8 mouse cellular contexts compared by ENCODE assay signal in the genomic region with DNA sequence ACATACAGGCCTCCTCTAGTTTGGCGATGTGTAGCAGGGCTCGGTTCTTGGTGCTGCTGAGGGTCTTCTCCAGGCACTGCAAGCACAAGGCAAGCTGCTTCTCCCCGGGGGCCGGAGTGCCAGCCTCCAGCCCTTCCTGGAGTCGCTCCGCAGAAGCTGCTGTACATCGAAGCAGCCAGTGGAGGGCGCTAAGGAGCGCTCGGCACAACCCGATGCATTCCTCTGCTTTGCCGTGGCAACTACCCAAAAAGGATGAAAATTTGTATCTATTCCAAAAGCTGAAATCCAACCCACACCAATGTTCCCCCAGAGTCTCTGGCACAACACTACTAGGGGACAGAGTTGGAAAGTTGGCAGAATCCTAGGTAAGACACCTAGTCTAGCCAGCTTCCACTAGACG. TPM values are rescaled to one million over a fixed set of nuclear protein-coding genes. Genes with fewer than 3 reads are reported as not detected.
DNase-seq lines count a peak whose midpoint lies in the region; ATAC-seq and TF ChIP-seq lines count a peak whose summit lies in the region.

No protein-coding gene starts in this region.

- H3K4me3 ChIP-seq in G1E (ENCODE audit: low read depth, low read length): 0 out of 2 replicates have a peak overlapping the region, but pooled peaks have one; percentile 47
- no peak overlapping the region for H3K4me3 ChIP-seq in limb, embryonic 13.5 days
- H3K4me3 ChIP-seq in neural tube, embryonic 11.5 days (ENCODE audit: low read depth, low read length): no peak overlapping the region

- peak; percentile 45 for DNase-seq in 3134 (ENCODE audit: extremely low read depth, insufficient read length, low spot score)
- DNase-seq in G1E (ENCODE audit: low spot score): peak; percentile 45
- peak; percentile 87 for DNase-seq in cerebellum, adult 9-11 months
- peak; percentile 74 to 94 for DNase-seq in frontal cortex, adult 2 months (ENCODE audit: extremely low spot score in 1 of 2, low spot score in 1 of 2)
- DNase-seq in kidney, adult 9 months: peak; percentile 72
- peak; percentile 75 for DNase-seq in neural tube, embryonic 11.5 days (ENCODE audit: low spot score)
- peak; percentile 73 for DNase-seq in urinary bladder, postnatal 14 days (ENCODE audit: low spot score)

- TF ChIP-seq CTCF in G1E (IDR thresholded peaks at IDR 0.05; ENCODE audit: low read depth, low read length): peak; percentile 84

- H3K27me3 ChIP-seq in G1E (ENCODE audit: insufficient read depth, low read length): no peaks in the 10 kb centered on the region
- H3K27me3 ChIP-seq in limb, embryonic 13.5 days: no peaks in the 10 kb centered on the region
- H3K27me3 ChIP-seq in neural tube, embryonic 11.5 days (ENCODE audit: control insufficient read depth, insufficient read depth, low read length): no peaks in the 10 kb centered on the region

- H3K9me3 ChIP-seq in G1E (replicated peaks): no peaks in the 10 kb centered on the region
- H3K9me3 ChIP-seq in limb, embryonic 13.5 days: no peaks in the 10 kb centered on the region
- no peaks in the 10 kb centered on the region for H3K9me3 ChIP-seq in neural tube, embryonic 11.5 days (ENCODE audit: control insufficient read depth, low read length)

- H3K4me1 ChIP-seq in G1E (ENCODE audit: insufficient read depth, low read depth, low read length): peaks cover 44% of the 10 kb centered on the region
- peaks cover 20% of the 10 kb centered on the region for H3K4me1 ChIP-seq in limb, embryonic 13.5 days
- no peaks in the 10 kb centered on the region for H3K4me1 ChIP-seq in neural tube, embryonic 11.5 days (ENCODE audit: control insufficient read depth, insufficient read depth, low read length)

- H3K9ac ChIP-seq in limb, embryonic 13.5 days: peak overlapping the region; percentile 6; the same call in 1 of the 2 replicates
- no peak overlapping the region for H3K9ac ChIP-seq in neural tube, embryonic 11.5 days (ENCODE audit: low read length)

- no peak for ATAC-seq in G1E (ENCODE audit: extremely low read depth, insufficient number of reproducible peaks, low FRiP score, poor library complexity, severe bottlenecking)
- no peak for ATAC-seq in limb, embryonic 13.5 days (ENCODE audit: low FRiP score, low read depth)
- ATAC-seq in neural tube, embryonic 11.5 days (ENCODE audit: insufficient read depth, low FRiP score, low TSS enrichment): no peak

- H3K27ac ChIP-seq in limb, embryonic 13.5 days: peak overlapping the region; percentile 28; the same call in 1 of the 2 replicates
- H3K27ac ChIP-seq in neural tube, embryonic 11.5 days (ENCODE audit: low read depth, low read length): no peak overlapping the region

- 19% methylated on average over 13 of the region's 13 CpGs for WGBS in limb, embryonic 13.5 days
- 20% methylated on average over 13 of the region's 13 CpGs for WGBS in neural tube, embryonic 11.5 days

- peaks cover 93% of the 10 kb centered on the region for H3K36me3 ChIP-seq in G1E (replicated peaks)
- peaks cover 56% of the 10 kb centered on the region for H3K36me3 ChIP-seq in limb, embryonic 13.5 days
- peaks cover 13% of the 10 kb centered on the region for H3K36me3 ChIP-seq in neural tube, embryonic 11.5 days (ENCODE audit: control insufficient read depth, insufficient read depth, low read length)

- no peak overlapping the region for H3K4me2 ChIP-seq in limb, embryonic 13.5 days (replicated peaks)
- no peak overlapping the region for H3K4me2 ChIP-seq in neural tube, embryonic 11.5 days (ENCODE audit: low read depth)

RNA-seq across cellular contexts. Expression of a gene that starts 11.3 kb away (rescaled TPM):
- 55.8 and 95.6 TPM in 2 replicates for total RNA-seq in G1E (2014; fragmentation: Nextera tagmentation)
- 37.8 and 39.7 TPM in 2 replicates for total RNA-seq in G1E (2017)
- polyA plus RNA-seq in G1E (2012): 83.8 and 109 TPM in 2 replicates
- polyA plus RNA-seq in frontal cortex, adult 2 months (2012; rRNA removed): 137 and 157 TPM in 2 replicates
- polyA plus RNA-seq in limb, embryonic 13.5 days (2015; fragmentation: Nextera tagmentation; extraction: Ambion mirVana): 56.0 and 61.0 TPM in 2 replicates
- 67.6 and 74.5 TPM in 2 replicates for polyA plus RNA-seq in neural tube, embryonic 11.5 days (2014; fragmentation: Nextera tagmentation; extraction: Ambion mirVana)

RNA-seq across cellular contexts. Expression of a gene that starts 16.8 kb away (rescaled TPM):
- total RNA-seq in G1E (2014; fragmentation: Nextera tagmentation): not detected in 2 replicates
- total RNA-seq in G1E (2017): 0.27 TPM in 1 of 2 replicates, not detected in the other
- not detected in 2 replicates for polyA plus RNA-seq in G1E (2012)
- not detected in 2 replicates for polyA plus RNA-seq in frontal cortex, adult 2 months (2012; rRNA removed)
- polyA plus RNA-seq in limb, embryonic 13.5 days (2015; fragmentation: Nextera tagmentation; extraction: Ambion mirVana): not detected in 2 replicates
- not detected in 2 replicates for polyA plus RNA-seq in neural tube, embryonic 11.5 days (2014; fragmentation: Nextera tagmentation; extraction: Ambion mirVana)

RNA-seq across cellular contexts. Expression of a gene that starts 22.5 kb away (rescaled TPM):
- 58.0 and 68.0 TPM in 2 replicates for total RNA-seq in G1E (2014; fragmentation: Nextera tagmentation)
- total RNA-seq in G1E (2017): 20.1 and 20.3 TPM in 2 replicates
- 32.3 and 33.1 TPM in 2 replicates for polyA plus RNA-seq in G1E (2012)
- 770 and 851 TPM in 2 replicates for polyA plus RNA-seq in frontal cortex, adult 2 months (2012; rRNA removed)
- polyA plus RNA-seq in limb, embryonic 13.5 days (2015; fragmentation: Nextera tagmentation; extraction: Ambion mirVana): 34.1 and 34.3 TPM in 2 replicates
- 32.0 and 34.7 TPM in 2 replicates for polyA plus RNA-seq in neural tube, embryonic 11.5 days (2014; fragmentation: Nextera tagmentation; extraction: Ambion mirVana)

RNA-seq across cellular contexts. Expression of a gene that starts 35.5 kb away (rescaled TPM):
- 69.2 and 71.4 TPM in 2 replicates for total RNA-seq in G1E (2014; fragmentation: Nextera tagmentation)
- 75.6 and 76.1 TPM in 2 replicates for total RNA-seq in G1E (2017)
- 204 and 206 TPM in 2 replicates for polyA plus RNA-seq in G1E (2012)
- 166 and 177 TPM in 2 replicates for polyA plus RNA-seq in frontal cortex, adult 2 months (2012; rRNA removed)
- polyA plus RNA-seq in limb, embryonic 13.5 days (2015; fragmentation: Nextera tagmentation; extraction: Ambion mirVana): 210 and 212 TPM in 2 replicates
- polyA plus RNA-seq in neural tube, embryonic 11.5 days (2014; fragmentation: Nextera tagmentation; extraction: Ambion mirVana): 172 TPM in 2 replicates

RNA-seq across cellular contexts. Expression of a gene that starts 53.8 kb away (rescaled TPM):
- total RNA-seq in G1E (2014; fragmentation: Nextera tagmentation) (not detected in 2 replicates), G1E (2017) (not detected in 2 replicates)
- polyA plus RNA-seq in G1E (2012): 0.03 TPM in 1 of 2 replicates, not detected in the other
- 0.15 and 0.16 TPM in 2 replicates for polyA plus RNA-seq in frontal cortex, adult 2 months (2012; rRNA removed)
- polyA plus RNA-seq in limb, embryonic 13.5 days (2015; fragmentation: Nextera tagmentation; extraction: Ambion mirVana): 0.10 and 0.13 TPM in 2 replicates
- polyA plus RNA-seq in neural tube, embryonic 11.5 days (2014; fragmentation: Nextera tagmentation; extraction: Ambion mirVana): not detected in 2 replicates

Comparison
In these comparisons a context has a peak if more than half of its experiments do, and no peak if none do; other contexts are left out.
1. RNA of a gene that starts 22.5 kb away (polyA plus RNA-seq): 770 to 851 TPM in frontal cortex, adult 2 months; 34.1 to 34.3 TPM in limb, embryonic 13.5 days, 32.3 to 33.1 TPM in G1E and 32.0 to 34.7 TPM in neural tube, embryonic 11.5 days; every median in the first group is over 10 times any median in the second.
2. Peak in every context shown above with its lines, with median percentiles within 50 percentile points of each other: DNase-seq.